Mouse (Mus musculus): Measurements from ENCODE around the gene Pif1. TPM values are rescaled to one million over a fixed set of nuclear protein-coding genes. Genes with fewer than 3 reads are reported as not detected.

Gene Pif1
- polyA plus RNA-seq, 1 experiment from 2014 or later, result 3.5 TPM

GRCm38 (mm10) chr9:65583045-65583444, 3.9 kb upstream of the Pif1 start:
- peak; percentile 62 for DNase-seq (ENCODE audit: low spot score)
- WGBS, result 21% methylated on average over 8 of the region's 8 CpGs

GRCm38 (mm10) chr9:65587270-65587572, 261 bp downstream of the Pif1 start:
- H3K27ac ChIP-seq, result no peak overlapping the region
- H3K36me3 ChIP-seq (ENCODE audit: insufficient read depth, low read length), result 0 out of 2 replicates have a peak, but pooled peaks cover 3% of the 10 kb centered on the region
- H3K4me2 ChIP-seq (ENCODE audit: low read length), result peak overlapping the region; percentile 97
- WGBS, result 0% methylated on average over 6 of the region's 6 CpGs
- no peaks in the 10 kb centered on the region for H3K9me3 ChIP-seq (replicated peaks; ENCODE audit: low read length)
- no peaks in the 10 kb centered on the region for H3K27me3 ChIP-seq (ENCODE audit: insufficient read depth, low read length)
- H3K9ac ChIP-seq (ENCODE audit: low read depth, low read length), result peak overlapping the region; percentile 57; the same call in 1 of the 2 replicates
- H3K4me3 ChIP-seq (replicated peaks; ENCODE audit: low read depth, low read length), result peak overlapping the region; percentile 57
- H3K4me1 ChIP-seq (replicated peaks; ENCODE audit: insufficient read depth, low read length), result 0 out of 2 replicates have a peak, but pooled peaks cover 11% of the 10 kb centered on the region
- TF ChIP-seq CTCF (IDR thresholded peaks at IDR 0.05; ENCODE audit: low read depth), result no peak
- ATAC-seq (replicated peaks; ENCODE audit: low FRiP score, low read depth) (peak; percentile 26; the same call in 1 of the 2 replicates), DNase-seq (ENCODE audit: low spot score) (no peak)

More at GRCm38 (mm10) chr9:65583045-65583444, 3.9 kb upstream of the Pif1 start:
- Histone ChIP-seq H3K4me1 (replicated peaks; ENCODE audit: insufficient read depth, low read length) (peaks cover 4% of the 10 kb centered on the region; the same call in 1 of the 2 replicates), H3K4me3 (replicated peaks; ENCODE audit: low read depth, low read length) (no peak overlapping the region), H3K27me3 (ENCODE audit: insufficient read depth, low read length) (no peaks in the 10 kb centered on the region), H3K27ac (no peak overlapping the region), H3K4me2 (ENCODE audit: low read length) (no peak overlapping the region), H3K36me3 (ENCODE audit: insufficient read depth, low read length) (no peaks in the 10 kb centered on the region), H3K9ac (ENCODE audit: low read depth, low read length) (no peak overlapping the region), H3K9me3 (replicated peaks; ENCODE audit: low read length) (no peaks in the 10 kb centered on the region)
- TF ChIP-seq CTCF (IDR thresholded peaks at IDR 0.05; ENCODE audit: low read depth), result no peak
- no peak for ATAC-seq (replicated peaks; ENCODE audit: low FRiP score, low read depth)

GRCm38 (mm10) chr9:65587573-65588358, 806 bp downstream of the Pif1 start:
- TF ChIP-seq CTCF (IDR thresholded peaks at IDR 0.05; ENCODE audit: low read depth), result no peak
- Histone ChIP-seq H3K9ac (ENCODE audit: low read depth, low read length) (peak overlapping the region; percentile 57), H3K4me3 (replicated peaks; ENCODE audit: low read depth, low read length) (peak overlapping the region; percentile 57), H3K36me3 (ENCODE audit: insufficient read depth, low read length) (0 out of 2 replicates have a peak, but pooled peaks cover 3% of the 10 kb centered on the region), H3K4me2 (ENCODE audit: low read length) (peak overlapping the region; percentile 97), H3K27ac (no peak overlapping the region), H3K4me1 (replicated peaks; ENCODE audit: insufficient read depth, low read length) (0 out of 2 replicates have a peak, but pooled peaks cover 11% of the 10 kb centered on the region), H3K9me3 (replicated peaks; ENCODE audit: low read length) (no peaks in the 10 kb centered on the region), H3K27me3 (ENCODE audit: insufficient read depth, low read length) (no peaks in the 10 kb centered on the region)
- under 1% methylated on average over 64 of the region's 64 CpGs for WGBS
- DNase-seq (ENCODE audit: low spot score) (peak; percentile 52), ATAC-seq (replicated peaks; ENCODE audit: low FRiP score, low read depth) (0 out of 2 replicates have a peak, but pooled peaks have one; percentile 20)

- H3K4me3 ChIP-seq (replicated peaks; ENCODE audit: low read depth, low read length), result no peak overlapping the region
- H3K4me2 ChIP-seq (ENCODE audit: low read length), result peak overlapping the region; percentile 97
- H3K27ac ChIP-seq, result no peak overlapping the region
- 82% methylated on average over 3 of the region's 3 CpGs for WGBS
- 0 out of 2 replicates have a peak, but pooled peaks cover 11% of the 10 kb centered on the region for H3K4me1 ChIP-seq (replicated peaks; ENCODE audit: insufficient read depth, low read length)
- peak; percentile 28; the same call in 1 of the 2 replicates for TF ChIP-seq CTCF (IDR thresholded peaks at IDR 0.05; ENCODE audit: low read depth)
- 0 out of 2 replicates have a peak, but pooled peaks cover 6% of the 10 kb centered on the region for H3K36me3 ChIP-seq (ENCODE audit: insufficient read depth, low read length)
- H3K9me3 ChIP-seq (replicated peaks; ENCODE audit: low read length), result no peaks in the 10 kb centered on the region
- no peak for ATAC-seq (replicated peaks; ENCODE audit: low FRiP score, low read depth)
- no peak for DNase-seq (ENCODE audit: low spot score)
- no peaks in the 10 kb centered on the region for H3K27me3 ChIP-seq (ENCODE audit: insufficient read depth, low read length)
- no peak overlapping the region for H3K9ac ChIP-seq (ENCODE audit: low read depth, low read length)
Measured at GRCm38 (mm10) chr9:65589091-65589490, 2.1 kb downstream of the Pif1 start.

- H3K9ac ChIP-seq (ENCODE audit: low read depth, low read length), result no peak overlapping the region
- ATAC-seq (replicated peaks; ENCODE audit: low FRiP score, low read depth) (no peak), DNase-seq (ENCODE audit: low spot score) (no peak)
- 0 out of 2 replicates have a peak, but pooled peaks cover 8% of the 10 kb centered on the region for H3K4me1 ChIP-seq (replicated peaks; ENCODE audit: insufficient read depth, low read length)
- TF ChIP-seq CTCF (IDR thresholded peaks at IDR 0.05; ENCODE audit: low read depth), result no peak
- H3K9me3 ChIP-seq (replicated peaks; ENCODE audit: low read length), result no peaks in the 10 kb centered on the region
- H3K4me2 ChIP-seq (ENCODE audit: low read length), result no peak overlapping the region
- 0 out of 2 replicates have a peak, but pooled peaks cover 10% of the 10 kb centered on the region for H3K36me3 ChIP-seq (ENCODE audit: insufficient read depth, low read length)
- no peak overlapping the region for H3K4me3 ChIP-seq (replicated peaks; ENCODE audit: low read depth, low read length)
- no peaks in the 10 kb centered on the region for H3K27me3 ChIP-seq (ENCODE audit: insufficient read depth, low read length)
- WGBS, result 84% methylated on average over 3 of the region's 3 CpGs
- H3K27ac ChIP-seq, result no peak overlapping the region
Measured at GRCm38 (mm10) chr9:65592721-65593120, 5.8 kb downstream of the Pif1 start.

- WGBS, result 68% methylated on average over 9 of the region's 9 CpGs
- no peak overlapping the region for H3K27ac ChIP-seq
- no peak for DNase-seq (ENCODE audit: low spot score)
- H3K4me3 ChIP-seq (replicated peaks; ENCODE audit: low read depth, low read length), result no peak overlapping the region
- TF ChIP-seq CTCF (IDR thresholded peaks at IDR 0.05; ENCODE audit: low read depth), result no peak
- no peaks in the 10 kb centered on the region for H3K27me3 ChIP-seq (ENCODE audit: insufficient read depth, low read length)
- H3K4me2 ChIP-seq (ENCODE audit: low read length), result no peak overlapping the region
- no peaks in the 10 kb centered on the region for H3K9me3 ChIP-seq (replicated peaks; ENCODE audit: low read length)
- 0 out of 2 replicates have a peak, but pooled peaks cover 5% of the 10 kb centered on the region for H3K4me1 ChIP-seq (replicated peaks; ENCODE audit: insufficient read depth, low read length)
- ATAC-seq (replicated peaks; ENCODE audit: low FRiP score, low read depth), result no peak
- 0 out of 2 replicates have a peak, but pooled peaks cover 10% of the 10 kb centered on the region for H3K36me3 ChIP-seq (ENCODE audit: insufficient read depth, low read length)
- H3K9ac ChIP-seq (ENCODE audit: low read depth, low read length), result no peak overlapping the region
Measured at GRCm38 (mm10) chr9:65593596-65593995, 6.6 kb downstream of the Pif1 start.

Measured in kidney, postnatal 0 days (tissue).